Mouse (Mus musculus) MEL (cell line): ENCODE measurements at regions not wholly inside any gene's neighbourhood (a gene's known extent, or its start where the extent isn't known, plus 50 kb on each side); places are given as distances from the start of the nearest gene placed in this dataset.
"Not testable (repeated sequence)": the region's sequence is repeated elsewhere in the genome, so short reads cannot be mapped to it uniquely, and the experiment has no call there.

ENCODE experiments used
- DNase-seq: peaks from one replicate; pipeline ENCODE4 v3.0.0; 2011; ENCODE audit warnings: low read depth, low spot score
- H3K27ac ChIP-seq: 2 replicates; pipeline ENCODE4 v1.5.1; 2012; ENCODE audit warnings: low read depth, mild to moderate bottlenecking, control low read depth, low read length, moderate library complexity; ENCODE audit not compliant: control insufficient read depth
- H3K27me3 ChIP-seq, 2 experiments: fragments of 150-350 bp in 1 of 2; sonication (generic) in 1 of 2; 2 replicates each; pipeline ENCODE4 v1.6.1; 2012; ENCODE audit warnings: low read length in 2 of 2, mild to moderate bottlenecking in 2 of 2, improper control_type of control experiment in 1 of 2, moderate library complexity in 1 of 2; ENCODE audit not compliant: insufficient read depth in 2 of 2, control insufficient read depth in 1 of 2
- H3K36me3 ChIP-seq, 2 experiments: 2 replicates each; pipeline ENCODE4 v1.6.1; 2012 to 2014; ENCODE audit warnings: low read length in 2 of 2, improper control_type of control experiment in 1 of 2, inconsistent platforms in 1 of 2, mild to moderate bottlenecking in 1 of 2; ENCODE audit not compliant: insufficient read depth in 2 of 2, control insufficient read depth in 1 of 2
- H3K4me1 ChIP-seq, 2 experiments: fragments of 150-350 bp in 1 of 2; sonication (generic) in 1 of 2; 2 replicates each; pipeline ENCODE4 v1.6.1; 2012; ENCODE audit warnings: low read length in 2 of 2, improper control_type of control experiment in 1 of 2, mild to moderate bottlenecking in 1 of 2; ENCODE audit not compliant: insufficient read depth in 2 of 2, control insufficient read depth in 1 of 2
- H3K4me3 ChIP-seq, 2 experiments: fragments of 150-350 bp in 1 of 2; sonication (generic) in 1 of 2; 2 replicates each; pipeline ENCODE4 v1.5.1; 2012; ENCODE audit warnings: low read depth in 2 of 2, low read length in 2 of 2, mild to moderate bottlenecking in 2 of 2, moderate library complexity in 2 of 2, control low read depth in 1 of 2, improper control_type of control experiment in 1 of 2; ENCODE audit not compliant: control insufficient read depth in 1 of 2, insufficient read depth in 1 of 2
- H3K79me2 ChIP-seq: 2 replicates; pipeline ENCODE4 v1.6.1; 2012; ENCODE audit warnings: mild to moderate bottlenecking, low read length, moderate library complexity; ENCODE audit not compliant: control insufficient read depth, poor library complexity, insufficient read depth
- H3K9ac ChIP-seq: 2 replicates; pipeline ENCODE4 v1.6.1; 2012; ENCODE audit warnings: low read depth, mild to moderate bottlenecking, control low read depth, low read length, moderate library complexity; ENCODE audit not compliant: control insufficient read depth, poor library complexity, severe bottlenecking
- H3K9me3 ChIP-seq: fragments of 150-350 bp; sonication (generic); replicated peaks from 2 replicates; pipeline ENCODE4 v1.6.1; 2012; ENCODE audit warnings: mild to moderate bottlenecking, low read length, improper control_type of control experiment, moderate library complexity; ENCODE audit not compliant: insufficient read depth
- BHLHE40 ChIP-seq: IDR thresholded peaks from 2 replicates; pipeline ENCODE4 v1.6.1; 2012; ENCODE audit warnings: low read depth, mild to moderate bottlenecking, inconsistent platforms, low read length, improper control_type of control experiment, borderline replicate concordance
- CHD1 ChIP-seq: IDR thresholded peaks from 2 replicates; pipeline ENCODE4 v1.6.1; 2012; ENCODE audit warnings: low read depth, mild to moderate bottlenecking, inconsistent platforms, low read length, improper control_type of control experiment
- CTCF ChIP-seq, 3 experiments: IDR thresholded peaks in 2 of 3; conservative IDR thresholded peaks in 1 of 3; 2 replicates each; pipeline ENCODE4 v1.5.1; 2011 to 2012; ENCODE audit warnings: low read length in 3 of 3, low read depth in 2 of 3, mild to moderate bottlenecking in 2 of 3, improper control_type of control experiment in 1 of 3, inconsistent platforms in 1 of 3, mixed read lengths in 1 of 3, moderate library complexity in 1 of 3; ENCODE audit not compliant: control insufficient read depth in 1 of 3, insufficient read depth in 1 of 3, poor library complexity in 1 of 3, severe bottlenecking in 1 of 3
- ELF1 ChIP-seq: IDR thresholded peaks from 2 replicates; pipeline ENCODE4 v1.6.1; 2014; ENCODE audit warnings: low read depth, mild to moderate bottlenecking, inconsistent platforms, low read length, improper control_type of control experiment, moderate library complexity
- EP300 ChIP-seq, 2 experiments: IDR thresholded peaks; 2 replicates each; pipeline ENCODE4 v1.6.1; 2011; ENCODE audit warnings: improper control_type of control experiment in 2 of 2, low read length in 2 of 2, low read depth in 1 of 2, mild to moderate bottlenecking in 1 of 2
- ETS1 ChIP-seq: IDR thresholded peaks from 2 replicates; pipeline ENCODE4 v1.6.1; 2012; ENCODE audit warnings: low read depth, mild to moderate bottlenecking, inconsistent platforms, low read length, improper control_type of control experiment, moderate library complexity
- HCFC1 ChIP-seq: IDR thresholded peaks from 2 replicates; pipeline ENCODE4 v1.6.1; 2012; ENCODE audit warnings: low read depth, mild to moderate bottlenecking, inconsistent platforms, low read length, improper control_type of control experiment, moderate library complexity
- JUND ChIP-seq: IDR thresholded peaks from 2 replicates; pipeline ENCODE4 v1.6.1; 2011; ENCODE audit warnings: low read depth, mild to moderate bottlenecking, improper control_type of control experiment, low read length
- KAT2A ChIP-seq: conservative IDR thresholded peaks from 2 replicates; pipeline ENCODE4 v1.6.1; 2012; ENCODE audit warnings: low read depth, low read length, improper control_type of control experiment, inconsistent platforms
- MAFK ChIP-seq: IDR thresholded peaks from 2 replicates; pipeline ENCODE4 v1.6.1; 2011; ENCODE audit warnings: low read depth, mild to moderate bottlenecking, low read length, improper control_type of control experiment, borderline replicate concordance
- MAX ChIP-seq: IDR thresholded peaks from 2 replicates; pipeline ENCODE4 v1.6.1; 2011; ENCODE audit warnings: low read length, improper control_type of control experiment
- MXI1 ChIP-seq: IDR thresholded peaks from 2 replicates; pipeline ENCODE4 v1.6.1; 2011; ENCODE audit warnings: mild to moderate bottlenecking, low read depth, low read length, improper control_type of control experiment
- MYB ChIP-seq: IDR thresholded peaks from 2 replicates; pipeline ENCODE4 v1.6.1; 2011; ENCODE audit warnings: mild to moderate bottlenecking, low read depth, low read length, improper control_type of control experiment
- MYC ChIP-seq: IDR thresholded peaks from 2 replicates; pipeline ENCODE4 v1.6.1; 2011; ENCODE audit warnings: low read depth, mild to moderate bottlenecking, low read length, improper control_type of control experiment, moderate library complexity
- NELFE ChIP-seq: IDR thresholded peaks from 2 replicates; pipeline ENCODE4 v1.6.1; 2011; ENCODE audit warnings: low read depth, low read length, improper control_type of control experiment
- POLR2A ChIP-seq, 2 experiments: IDR thresholded peaks; 2 replicates each; pipeline ENCODE4 v1.6.1; 2011 to 2012; ENCODE audit warnings: low read length in 2 of 2, mild to moderate bottlenecking in 2 of 2, control low read depth in 1 of 2, improper control_type of control experiment in 1 of 2, low read depth in 1 of 2, moderate library complexity in 1 of 2; ENCODE audit not compliant: control insufficient read depth in 1 of 2, insufficient read depth in 1 of 2, poor library complexity in 1 of 2
- POLR2AphosphoS2 ChIP-seq: IDR thresholded peaks from 2 replicates; pipeline ENCODE4 v1.6.1; 2011; ENCODE audit warnings: low read length, improper control_type of control experiment
- RAD21 ChIP-seq: IDR thresholded peaks from 2 replicates; pipeline ENCODE4 v1.6.1; 2011; ENCODE audit warnings: mild to moderate bottlenecking, low read depth, low read length, improper control_type of control experiment
- SIN3A ChIP-seq: IDR thresholded peaks from 2 replicates; pipeline ENCODE4 v1.6.1; 2012; ENCODE audit warnings: low read length, improper control_type of control experiment, inconsistent platforms
- TCF12 ChIP-seq: IDR thresholded peaks from 2 replicates; pipeline ENCODE4 v1.6.1; 2014; ENCODE audit warnings: low read depth, mild to moderate bottlenecking, inconsistent platforms, low read length, improper control_type of control experiment, moderate library complexity
- ZC3H11A ChIP-seq: IDR thresholded peaks from 2 replicates; pipeline ENCODE4 v1.6.1; 2012; ENCODE audit warnings: low read depth, mild to moderate bottlenecking, inconsistent platforms, low read length, improper control_type of control experiment
- ZKSCAN1 ChIP-seq: IDR thresholded peaks from 2 replicates; pipeline ENCODE4 v1.6.1; 2012; ENCODE audit warnings: low read depth, mild to moderate bottlenecking, inconsistent platforms, low read length, improper control_type of control experiment, moderate library complexity
- ZMIZ1 ChIP-seq: IDR thresholded peaks from 2 replicates; pipeline ENCODE4 v1.6.1; 2012; ENCODE audit warnings: low read depth, mild to moderate bottlenecking, inconsistent platforms, low read length, improper control_type of control experiment, moderate library complexity
- ZNF384 ChIP-seq: IDR thresholded peaks from 2 replicates; pipeline ENCODE4 v1.6.1; 2012; ENCODE audit warnings: low read depth, mild to moderate bottlenecking, inconsistent platforms, low read length, improper control_type of control experiment

- H3K4me1 ChIP-seq, result no peaks in the 10 kb centered on the region
- H3K27ac ChIP-seq, result no peak overlapping the region
- no peaks in the 10 kb centered on the region for H3K9me3 ChIP-seq
- no peak overlapping the region for H3K9ac ChIP-seq
- no peak for TF ChIP-seq ZNF384
- TF ChIP-seq ELF1, result no peak
- no peak for TF ChIP-seq KAT2A
- TF ChIP-seq POLR2AphosphoS2, result no peak
- TF ChIP-seq BHLHE40, result no peak
- no peak for TF ChIP-seq MAX
- TF ChIP-seq JUND, result no peak
- TF ChIP-seq EP300 (IDR thresholded peaks at IDR 0.05; ENCODE audit: low read depth in 1 of 2, low read length in 2 of 2), result no peak
- no peak for TF ChIP-seq ZKSCAN1
- TF ChIP-seq CTCF (IDR thresholded peaks at IDR 0.05 in 2 of 3, conservative IDR thresholded peaks at IDR 0.05 in 1 of 3; ENCODE audit: control insufficient read depth in 1 of 3, insufficient read depth in 1 of 3, low read depth in 2 of 3, low read length in 3 of 3, poor library complexity in 1 of 3, severe bottlenecking in 1 of 3), result no peak
- no peak for TF ChIP-seq POLR2A (IDR thresholded peaks at IDR 0.05; ENCODE audit: control insufficient read depth in 1 of 2, insufficient read depth in 1 of 2, low read depth in 1 of 2, low read length in 2 of 2, poor library complexity in 1 of 2)
- no peak for TF ChIP-seq ZMIZ1
- no peak for DNase-seq
- H3K27me3 ChIP-seq, result no peaks in the 10 kb centered on the region
- H3K4me3 ChIP-seq, result no peak overlapping the region
- no peaks in the 10 kb centered on the region for H3K36me3 ChIP-seq
- H3K79me2 ChIP-seq, result no peaks in the 10 kb centered on the region
Observed at GRCm38 (mm10) chr1:79212970-79213369, 226.9 kb downstream of the Scg2 start.

- Histone ChIP-seq H3K9me3 (no peaks in the 10 kb centered on the region), H3K27me3 (no peaks in the 10 kb centered on the region), H3K4me3 (no peak overlapping the region), H3K36me3 (no peaks in the 10 kb centered on the region), H3K27ac (no peak overlapping the region), H3K79me2 (no peaks in the 10 kb centered on the region), H3K4me1 (no peaks in the 10 kb centered on the region), H3K9ac (no peak overlapping the region)
- DNase-seq, result no peak
- TF ChIP-seq NELFE, result no peak
- no peak for TF ChIP-seq POLR2A (IDR thresholded peaks at IDR 0.05; ENCODE audit: control insufficient read depth in 1 of 2, insufficient read depth in 1 of 2, low read depth in 1 of 2, low read length in 2 of 2, poor library complexity in 1 of 2)
- TF ChIP-seq MYC, result no peak
- no peak for TF ChIP-seq KAT2A
- TF ChIP-seq CHD1, result no peak
- no peak for TF ChIP-seq ZC3H11A
- no peak for TF ChIP-seq BHLHE40
- TF ChIP-seq SIN3A, result no peak
- TF ChIP-seq MAFK, result no peak
- no peak for TF ChIP-seq HCFC1
- TF ChIP-seq POLR2AphosphoS2, result no peak
- TF ChIP-seq MYB, result no peak
- TF ChIP-seq TCF12, result no peak
- no peak for TF ChIP-seq MXI1
- TF ChIP-seq ETS1, result no peak
- TF ChIP-seq RAD21, result no peak
Observed at GRCm38 (mm10) chr1:79212471-79212870, 227.4 kb downstream of the Scg2 start.

GRCm38 (mm10) chr1:79211981-79212380 is 227.9 kb downstream of the Scg2 start:
- H3K9ac ChIP-seq, H3K4me3 ChIP-seq, H3K27me3 ChIP-seq, H3K4me1 ChIP-seq, H3K27ac ChIP-seq, H3K9me3 ChIP-seq, H3K79me2 ChIP-seq, DNase-seq, H3K36me3 ChIP-seq: not testable (repeated sequence)
